Mouse (Mus musculus) cerebellum, postnatal 4 days (tissue): ENCODE measurements at regions not wholly inside any gene's neighbourhood (a gene's known extent, or its start where the extent isn't known, plus 50 kb on each side); places are given as distances from the start of the nearest gene placed in this dataset.

ENCODE experiments used
- DNase-seq, 2 experiments: peaks; one replicate each; pipeline ENCODE4 v3.0.0; 2022; ENCODE audit warnings: low spot score in 2 of 2, mixed read lengths in 1 of 2

- peak in 1 of 2 experiments; percentile 14 for DNase-seq
These were observed 91.2 kb upstream of the Hsd17b12 start for GRCm38 (mm10) chr2:94248948-94249347.

GRCm38 (mm10) chr2:94246851-94247471 lies 89.2 kb upstream of the Hsd17b12 start:
- DNase-seq, result peak; percentile 38 to 56

GRCm38 (mm10) chr2:94246180-94246611 lies 88.4 kb upstream of the Hsd17b12 start:
- no peak for DNase-seq

- peak; percentile 77 to 85 for DNase-seq
These were observed 87.7 kb upstream of the Hsd17b12 start for GRCm38 (mm10) chr2:94245305-94245959.

GRCm38 (mm10) chr2:94244140-94244539 lies 86.4 kb upstream of the Hsd17b12 start:
- DNase-seq, result no peak

GRCm38 (mm10) chr2:94243053-94243916 lies 85.5 kb upstream of the Hsd17b12 start:
- DNase-seq, result no peak

GRCm38 (mm10) chr2:94242406-94243052 lies 84.8 kb upstream of the Hsd17b12 start:
- no peak for DNase-seq

GRCm38 (mm10) chr2:94242051-94242397 lies 84.3 kb upstream of the Hsd17b12 start:
- no peak for DNase-seq

- no peak for DNase-seq
These were observed 83.7 kb upstream of the Hsd17b12 start for GRCm38 (mm10) chr2:94241301-94242050.

GRCm38 (mm10) chr2:94240411-94240810 lies 82.6 kb upstream of the Hsd17b12 start:
- no peak for DNase-seq

GRCm38 (mm10) chr2:94239573-94239972 lies 81.8 kb upstream of the Hsd17b12 start:
- no peak for DNase-seq

GRCm38 (mm10) chr2:94236479-94236878 lies 78.7 kb upstream of the Hsd17b12 start:
- no peak for DNase-seq

GRCm38 (mm10) chr2:94233597-94233996 lies 75.8 kb upstream of the Hsd17b12 start:
- no peak for DNase-seq

- no peak for DNase-seq
These were observed 61.7 kb upstream of the Hsd17b12 start for GRCm38 (mm10) chr2:94219421-94219820.

GRCm38 (mm10) chr2:94217481-94217880 lies 59.7 kb upstream of the Hsd17b12 start:
- no peak for DNase-seq

GRCm38 (mm10) chr2:94215455-94215854 lies 57.7 kb upstream of the Hsd17b12 start:
- no peak for DNase-seq
